Mouse (Mus musculus) midbrain, postnatal 0 days (tissue): ENCODE results near the gene Pcyt1a. TPM values are rescaled to one million over a fixed set of nuclear protein-coding genes. Genes with fewer than 3 reads are reported as not detected.
"Not testable (repeated sequence)": the region's sequence is repeated elsewhere in the genome, so short reads cannot be mapped to it uniquely, and the experiment has no call there.

Source experiments
- ATAC-seq: fragments of 200-750 bp; cut with Nextera tagmentation; 2 replicates; pipeline ENCODE4 v1.8.0; 2017; ENCODE audit warnings: moderate number of reproducible peaks, mild to moderate bottlenecking, moderate TSS enrichment, moderate library complexity; ENCODE audit not compliant: low FRiP score
- DNase-seq: peaks from one replicate; pipeline ENCODE4 v3.0.0-alpha.2; 2015; ENCODE audit warnings: low spot score
- H3K27ac ChIP-seq: fragments of 300-500 bp; sonication (generic); 2 replicates; pipeline ENCODE4 v1.5.1; 2014; ENCODE audit warnings: low read depth, mild to moderate bottlenecking, low read length, mixed read lengths
- H3K27me3 ChIP-seq: fragments of 300-500 bp; sonication (generic); 2 replicates; pipeline ENCODE4 v1.6.1; 2014; ENCODE audit warnings: low read length, control low read depth, mixed read lengths; ENCODE audit not compliant: insufficient read depth
- H3K36me3 ChIP-seq: fragments of 300-500 bp; sonication (generic); 2 replicates; pipeline ENCODE4 v1.6.1; 2014; ENCODE audit warnings: low read length, control low read depth, mixed read lengths; ENCODE audit not compliant: insufficient read depth
- H3K4me1 ChIP-seq: fragments of 300-500 bp; sonication (generic); 2 replicates; pipeline ENCODE4 v1.6.1; 2014; ENCODE audit warnings: mild to moderate bottlenecking, control low read depth, antibody characterized with exemption, low read length, mixed read lengths; ENCODE audit not compliant: insufficient read depth
- H3K4me2 ChIP-seq: fragments of 300-500 bp; sonication (generic); 2 replicates; pipeline ENCODE4 v1.6.1; 2014; ENCODE audit warnings: low read depth, mild to moderate bottlenecking, low read length, mixed read lengths; ENCODE audit not compliant: poor library complexity, severe bottlenecking
- H3K4me3 ChIP-seq: fragments of 300-500 bp; sonication (generic); 2 replicates; pipeline ENCODE4 v1.5.1; 2014; ENCODE audit warnings: low read depth, mild to moderate bottlenecking, low read length, moderate library complexity
- H3K9ac ChIP-seq: fragments of 300-500 bp; sonication (generic); replicated peaks from 2 replicates; pipeline ENCODE4 v1.6.1; 2014; ENCODE audit warnings: mild to moderate bottlenecking, low read length, moderate library complexity, mixed read lengths; ENCODE audit not compliant: poor library complexity, severe bottlenecking
- H3K9me3 ChIP-seq: fragments of 300-500 bp; sonication (generic); 2 replicates; pipeline ENCODE4 v1.6.1; 2016; ENCODE audit warnings: low read length, control low read depth
- CTCF ChIP-seq: IDR thresholded peaks from 2 replicates; pipeline ENCODE4 v1.5.1; 2016; ENCODE audit warnings: antibody characterized with exemption, mild to moderate bottlenecking
- WGBS: fragments of 180-500 bp; shearing (Covaris S2); extraction: QIAGEN DNeasy Blood & Tissue Kit; methylation state at CpG from one replicate; pipeline ENCODE4 v1.1.7; 2014; 5-methylcytosine and 5-hydroxymethylcytosine counted together
- polyA plus RNA-seq: library from polyadenylated mRNA; unstranded; fragments of >200 nt; fragmentation: Nextera tagmentation; extraction: Ambion mirVana; gene quantifications from 2 replicates; pipeline ENCODE4 v1.2.1, GENCODE M21; 2015
- total RNA-seq: library from RNA; depleted of rRNA; stranded (reverse); fragments of >200 nt; gene quantifications from 2 replicates; pipeline ENCODE4 v1.2.3, GENCODE M21; 2014

Gene Pcyt1a
- total and polyA plus RNA-seq, 2 experiments from 2014 or later = 49.2 to 52.7 TPM

- no peak overlapping the region for H3K9ac ChIP-seq
- TF ChIP-seq CTCF = no peak
- H3K4me1 ChIP-seq = 0 out of 2 replicates have a peak, but pooled peaks cover 3% of the 10 kb centered on the region
- H3K9me3 ChIP-seq = no peaks in the 10 kb centered on the region
- H3K4me2 ChIP-seq = no peak overlapping the region
- ATAC-seq = no peak
- no peak overlapping the region for H3K27ac ChIP-seq
- no peaks in the 10 kb centered on the region for H3K27me3 ChIP-seq
- no peaks in the 10 kb centered on the region for H3K36me3 ChIP-seq
- H3K4me3 ChIP-seq = no peak overlapping the region
- 83% methylated on average over 1 of the region's 1 CpGs for WGBS
- no peak for DNase-seq
Measured at GRCm38 (mm10) chr16:32436657-32437056, 5.9 kb downstream of the Pcyt1a start.

- WGBS = 98% methylated on average over 1 of the region's 1 CpGs
- no peak overlapping the region for H3K27ac ChIP-seq
- no peak overlapping the region for H3K9ac ChIP-seq
- no peaks in the 10 kb centered on the region for H3K27me3 ChIP-seq
- no peaks in the 10 kb centered on the region for H3K4me1 ChIP-seq
- no peak overlapping the region for H3K4me2 ChIP-seq
- no peak for TF ChIP-seq CTCF
- no peak overlapping the region for H3K4me3 ChIP-seq
- H3K36me3 ChIP-seq = no peaks in the 10 kb centered on the region
- DNase-seq (no peak), ATAC-seq (no peak)
- H3K9me3 ChIP-seq = no peaks in the 10 kb centered on the region
Measured at GRCm38 (mm10) chr16:32437266-32437665, 6.5 kb downstream of the Pcyt1a start.

- H3K9ac ChIP-seq = no peak overlapping the region
- H3K4me2 ChIP-seq = no peak overlapping the region
- TF ChIP-seq CTCF = no peak
- no peaks in the 10 kb centered on the region for H3K9me3 ChIP-seq
- H3K4me3 ChIP-seq = no peak overlapping the region
- H3K36me3 ChIP-seq = no peaks in the 10 kb centered on the region
- no peaks in the 10 kb centered on the region for H3K4me1 ChIP-seq
- no peaks in the 10 kb centered on the region for H3K27me3 ChIP-seq
- no peak for DNase-seq
- no peak overlapping the region for H3K27ac ChIP-seq
- WGBS = 87% methylated on average over 3 of the region's 3 CpGs
- ATAC-seq = no peak
Measured at GRCm38 (mm10) chr16:32441432-32441831, 10.7 kb downstream of the Pcyt1a start.

DNA sequence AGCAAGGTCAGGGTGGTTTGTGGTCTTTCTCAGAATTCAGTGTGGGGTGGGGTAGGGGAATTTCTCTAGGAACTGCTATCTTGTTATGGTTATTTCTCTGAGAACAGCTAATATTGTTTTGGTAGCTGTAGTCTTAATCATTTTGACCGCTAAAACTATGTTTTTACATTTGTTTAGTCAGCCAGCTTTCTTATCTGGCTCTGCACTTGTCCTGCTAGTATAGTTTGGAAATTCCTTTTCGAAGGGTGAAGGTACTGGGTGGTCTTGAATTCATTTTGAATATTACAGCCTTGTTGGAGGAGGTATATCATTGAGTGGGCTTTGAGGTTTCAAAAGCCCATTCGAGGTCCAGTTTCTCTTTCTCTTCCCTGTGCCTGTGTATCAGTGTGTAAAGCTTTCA, 13.9 kb downstream of the Pcyt1a start:
- ATAC-seq, H3K4me3 ChIP-seq, H3K27ac ChIP-seq, H3K4me2 ChIP-seq, H3K9me3 ChIP-seq, DNase-seq, H3K9ac ChIP-seq, H3K4me1 ChIP-seq, H3K36me3 ChIP-seq, H3K27me3 ChIP-seq: not testable (repeated sequence)
- 87% methylated on average over 3 of the region's 3 CpGs for WGBS

GRCm38 (mm10) chr16:32445558-32445957, 14.8 kb downstream of the Pcyt1a start:
- DNase-seq (no peak), ATAC-seq (no peak)
- WGBS = 96% methylated on average over 1 of the region's 1 CpGs
- H3K4me1 ChIP-seq = no peaks in the 10 kb centered on the region
- H3K4me2 ChIP-seq = no peak overlapping the region
- no peaks in the 10 kb centered on the region for H3K36me3 ChIP-seq
- H3K27ac ChIP-seq = no peak overlapping the region
- no peaks in the 10 kb centered on the region for H3K27me3 ChIP-seq
- TF ChIP-seq CTCF = no peak
- H3K9ac ChIP-seq = no peak overlapping the region
- H3K9me3 ChIP-seq = no peaks in the 10 kb centered on the region
- no peak overlapping the region for H3K4me3 ChIP-seq

DNA sequence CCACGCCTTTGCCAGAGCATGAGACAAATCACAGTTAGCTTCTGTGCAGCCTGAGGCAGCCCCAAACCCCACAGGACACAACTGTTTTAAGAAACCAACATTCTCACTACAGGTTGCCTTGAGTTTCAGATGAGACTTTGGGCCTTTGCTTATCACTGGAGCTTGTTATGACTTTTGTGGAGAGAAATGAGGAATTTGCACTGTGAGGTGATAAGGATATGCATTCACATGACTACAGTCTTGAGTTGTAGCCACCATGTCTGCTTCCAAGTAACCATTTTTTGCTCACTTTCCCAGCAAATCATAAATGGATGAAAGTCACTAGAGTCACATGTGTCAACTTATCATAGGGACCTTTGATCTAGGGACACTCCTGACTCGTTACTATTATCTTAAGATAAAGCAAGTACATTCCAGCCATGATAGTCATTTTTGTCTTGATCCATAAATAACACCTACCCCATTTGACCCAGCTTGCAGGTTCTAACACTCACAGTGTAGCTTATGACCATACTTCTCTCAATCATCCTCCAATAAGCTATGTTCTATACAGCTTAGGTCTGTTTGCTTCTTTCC, 15.9 kb downstream of the Pcyt1a start:
- Histone ChIP-seq H3K9me3 (no peaks in the 10 kb centered on the region), H3K4me1 (no peaks in the 10 kb centered on the region), H3K27ac (no peak overlapping the region), H3K27me3 (no peaks in the 10 kb centered on the region), H3K4me2 (no peak overlapping the region), H3K9ac (no peak overlapping the region), H3K36me3 (no peaks in the 10 kb centered on the region), H3K4me3 (no peak overlapping the region)
- TF ChIP-seq CTCF = no peak
- no peak for ATAC-seq
- DNase-seq = no peak
- WGBS = 86% methylated on average over 2 of the region's 2 CpGs
